Mouse (Mus musculus): Measurements from ENCODE around the gene Abtb2.

Abtb2 gene

DNA sequence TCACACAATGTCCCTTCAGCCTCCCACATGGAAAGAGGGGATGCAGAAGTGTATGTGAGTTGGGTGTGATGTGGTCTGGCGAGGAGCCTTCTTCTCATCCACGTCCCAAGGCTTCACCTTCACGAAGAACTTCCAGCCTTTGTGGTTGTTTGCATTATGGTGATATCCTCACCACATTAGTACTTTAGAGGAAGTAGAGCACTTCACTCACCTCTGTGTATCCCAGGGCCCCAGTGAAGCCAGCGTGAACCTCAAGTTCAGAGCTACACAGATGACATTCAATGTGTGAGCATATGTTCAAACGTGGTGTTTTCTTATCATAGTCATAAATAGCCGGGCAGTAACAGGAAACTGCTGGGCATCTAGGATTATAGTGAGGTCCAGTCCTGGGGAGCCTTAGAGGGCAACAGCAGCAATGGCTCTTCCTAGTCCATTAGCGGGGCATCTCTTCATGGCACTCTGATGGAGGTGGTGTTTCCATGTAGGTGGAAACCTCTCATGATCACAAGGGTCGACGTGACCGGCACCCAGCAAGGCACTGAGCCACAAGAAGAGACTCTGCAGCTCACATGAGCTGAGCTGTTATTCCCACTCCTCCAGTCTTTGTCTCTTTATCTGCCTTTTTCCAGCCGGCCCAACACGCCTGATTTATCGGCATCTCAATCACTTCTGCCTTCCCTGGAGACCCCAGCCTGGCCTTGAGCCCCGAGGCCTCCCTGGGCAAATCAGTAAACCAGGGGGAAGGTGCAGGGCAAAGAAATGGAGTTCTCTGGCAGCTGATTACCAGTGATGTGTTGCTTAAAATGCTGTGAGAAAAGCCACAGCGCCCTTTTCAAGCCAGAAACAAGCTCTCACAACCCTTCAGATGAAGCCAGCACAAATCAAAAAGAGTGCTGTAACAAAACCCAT is 93.8 kb downstream of the Abtb2 start:
- DNase-seq (ENCODE audit: low read depth, low spot score), result no peak

- no peak for DNase-seq (ENCODE audit: low read depth, low spot score)
These were observed 95.6 kb downstream of the Abtb2 start for GRCm38 (mm10) chr2:103661696-103662095.

DNA sequence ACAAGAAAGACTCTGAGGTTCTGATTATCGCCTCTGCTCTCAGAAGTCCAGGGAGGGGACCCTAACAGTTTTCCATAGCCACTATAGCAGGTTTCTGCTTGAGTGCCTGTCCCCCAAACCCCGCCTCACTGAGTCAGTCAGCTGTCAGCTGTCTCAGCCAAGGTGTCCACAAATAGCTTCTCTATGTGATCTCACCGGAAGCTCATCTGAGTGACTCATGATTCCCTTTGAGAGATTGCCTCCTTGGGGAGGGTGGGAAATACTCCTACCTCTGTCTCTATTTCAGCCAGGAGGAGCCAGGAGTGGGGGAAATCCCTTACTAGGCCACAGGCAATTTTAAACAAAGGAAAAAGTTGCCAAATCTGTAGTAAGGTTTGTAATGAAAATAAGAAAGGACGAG is 96.0 kb downstream of the Abtb2 start:
- peak; percentile 85 for DNase-seq (ENCODE audit: low read depth, low spot score)

GRCm38 (mm10) chr2:103664341-103664740 is 98.2 kb downstream of the Abtb2 start:
- no peak for DNase-seq (ENCODE audit: low read depth, low spot score)

DNA sequence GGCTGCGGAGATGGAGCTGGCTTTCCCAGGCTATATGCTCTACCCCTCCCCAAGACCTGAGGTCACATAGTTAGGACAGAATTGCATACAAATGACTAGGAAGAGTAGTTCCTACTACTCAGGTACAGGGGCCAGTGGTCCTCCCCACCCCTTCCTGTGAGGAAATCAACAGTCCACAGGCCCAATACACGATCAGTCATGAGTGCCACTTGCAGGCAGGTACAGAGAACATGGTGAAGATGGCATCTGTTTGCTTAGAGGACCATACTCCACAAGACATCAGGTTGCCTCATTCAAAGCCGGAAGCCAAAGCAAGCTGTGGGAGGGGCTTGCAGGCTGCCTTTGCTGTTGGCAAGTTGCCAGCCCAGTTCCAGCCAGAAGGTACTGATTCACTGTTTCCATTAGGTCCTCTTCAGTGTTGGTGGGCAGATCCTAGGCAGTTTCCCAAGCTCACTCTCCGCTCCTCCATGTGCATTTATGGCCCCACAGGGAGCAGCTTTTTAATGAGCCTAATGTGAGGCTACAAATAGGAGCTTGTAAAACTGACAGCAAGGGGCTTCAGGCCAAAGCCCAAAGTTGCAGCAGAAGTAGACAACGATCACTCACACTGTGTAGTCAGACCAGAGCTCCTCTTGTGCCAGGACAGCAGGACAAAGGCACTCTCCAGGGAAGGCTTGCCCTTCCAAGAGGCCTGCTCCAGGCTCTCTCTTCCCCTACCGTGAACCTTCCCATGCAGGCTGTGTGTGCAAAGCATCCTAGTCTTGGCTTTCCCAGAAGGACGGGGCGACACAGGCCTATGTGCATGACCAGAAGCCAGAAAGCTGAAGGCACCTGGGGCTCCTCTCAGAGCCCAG is 102.1 kb downstream of the Abtb2 start:
- DNase-seq (ENCODE audit: low read depth, low spot score), result peak; percentile 46

DNA sequence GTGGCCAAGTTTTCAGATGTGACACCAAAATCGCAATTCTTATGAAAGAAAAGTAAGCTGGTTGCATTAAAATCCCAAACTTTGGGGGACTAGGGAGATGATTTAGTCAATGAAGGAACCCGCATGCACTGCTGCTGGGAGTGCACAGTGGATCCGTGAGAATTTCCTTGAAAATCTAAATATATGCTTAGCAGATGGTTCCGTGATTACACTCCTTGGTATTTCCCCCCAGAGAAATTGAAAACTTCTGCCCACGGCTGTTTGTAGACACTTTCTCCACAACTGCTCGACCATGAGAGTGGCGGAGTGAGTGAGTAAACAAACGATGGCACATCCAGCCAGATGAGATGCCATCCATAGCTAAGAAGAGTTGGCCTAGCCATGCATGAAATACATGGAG is 102.8 kb downstream of the Abtb2 start:
- DNase-seq (ENCODE audit: low read depth, low spot score), result no peak

- no peak for DNase-seq (ENCODE audit: low read depth, low spot score)
These were observed 103.5 kb downstream of the Abtb2 start for GRCm38 (mm10) chr2:103669561-103669960.

DNA sequence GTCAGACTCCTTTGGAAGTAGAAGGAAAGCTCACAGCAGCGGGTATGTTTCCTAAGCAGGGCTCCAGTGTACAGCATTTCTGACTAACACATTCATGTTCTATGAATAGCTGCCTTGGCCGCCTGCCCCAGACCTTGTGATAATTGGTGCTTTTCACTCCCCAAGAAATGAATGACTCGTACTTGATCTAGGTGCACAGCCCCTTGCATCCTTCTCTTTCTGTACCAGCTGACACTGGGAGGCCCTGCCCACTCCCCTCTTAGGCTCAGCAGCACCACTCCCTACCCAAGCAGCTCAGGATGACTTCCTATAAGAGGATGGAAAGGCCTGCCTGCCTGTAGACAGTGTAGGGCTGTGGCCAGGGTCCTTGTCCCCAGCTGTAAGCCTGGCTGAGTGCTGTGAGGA is 104.2 kb downstream of the Abtb2 start:
- DNase-seq (ENCODE audit: low read depth, low spot score), result peak; percentile 80

DNA sequence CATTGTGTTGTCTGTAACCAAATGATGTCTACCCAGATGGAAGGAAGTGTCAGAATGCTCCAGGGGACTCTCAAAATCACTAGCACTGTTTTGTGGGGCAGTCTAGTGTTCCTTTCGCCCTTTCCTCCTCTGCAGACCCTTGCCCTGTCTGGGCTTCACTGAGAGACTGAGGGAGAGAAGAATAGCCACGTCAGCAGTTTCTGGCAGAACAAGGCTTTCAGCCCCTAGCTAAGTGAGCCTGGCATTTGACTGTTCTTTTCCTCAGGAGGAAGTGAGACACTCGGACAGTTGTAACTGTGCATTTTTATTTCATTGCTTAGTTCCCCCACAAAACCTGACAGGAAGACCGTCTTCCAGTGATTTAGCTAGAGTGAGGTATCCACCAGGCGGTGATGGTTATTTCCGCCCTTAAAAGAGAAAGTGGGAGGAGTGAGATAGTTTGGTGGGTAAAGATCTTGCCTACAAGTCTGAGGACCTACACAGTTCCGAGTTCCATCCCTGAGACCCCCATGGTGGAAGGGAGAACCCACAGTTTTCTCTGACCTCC is 106.5 kb downstream of the Abtb2 start:
- no peak for DNase-seq (ENCODE audit: low read depth, low spot score)

- DNase-seq (ENCODE audit: low read depth, low spot score), result no peak
These were observed 107.5 kb downstream of the Abtb2 start for GRCm38 (mm10) chr2:103673609-103674008.

DNA sequence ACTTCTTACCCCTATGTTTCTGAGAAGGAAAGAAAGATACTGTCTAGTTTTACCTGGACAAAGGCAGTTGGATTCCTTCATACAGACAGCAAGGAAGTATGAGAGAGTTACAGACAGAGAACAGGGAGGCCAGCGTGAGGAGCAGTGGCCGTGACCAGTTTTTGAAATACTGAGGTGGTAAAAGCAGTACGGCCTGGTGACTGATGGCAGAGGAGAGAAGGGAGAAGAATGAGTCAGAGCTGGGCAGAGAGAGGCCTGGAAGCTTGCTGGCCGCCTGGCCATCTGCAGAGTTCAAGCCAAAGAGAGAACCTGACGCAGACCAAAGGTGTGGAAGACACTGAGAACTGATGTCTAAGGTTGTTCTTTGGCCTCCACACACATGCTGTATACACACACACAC is 109.3 kb downstream of the Abtb2 start:
- no peak for DNase-seq (ENCODE audit: low read depth, low spot score)

DNA sequence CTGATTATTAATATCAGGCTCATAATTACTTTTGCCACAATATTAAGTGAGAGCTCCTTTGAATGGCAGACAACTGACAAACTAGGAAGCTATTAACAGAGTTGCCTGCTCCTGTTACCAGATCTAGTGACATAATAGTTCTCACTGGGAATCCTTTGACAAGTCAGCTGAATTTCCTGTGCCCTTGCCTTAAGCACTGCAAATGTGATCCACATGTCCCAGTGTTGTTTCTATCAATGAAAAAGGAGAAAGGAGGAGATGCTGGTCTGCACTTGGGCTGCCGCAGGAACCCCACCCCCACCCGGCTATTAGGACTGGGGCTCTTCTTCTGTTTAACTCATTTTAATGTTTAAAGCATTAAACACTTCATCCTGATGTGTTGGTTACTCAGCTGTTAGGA is 110.7 kb downstream of the Abtb2 start:
- no peak for DNase-seq (ENCODE audit: low read depth, low spot score)

- no peak for DNase-seq (ENCODE audit: low read depth, low spot score)
These were observed 111.7 kb downstream of the Abtb2 start for GRCm38 (mm10) chr2:103677614-103678369.

DNA sequence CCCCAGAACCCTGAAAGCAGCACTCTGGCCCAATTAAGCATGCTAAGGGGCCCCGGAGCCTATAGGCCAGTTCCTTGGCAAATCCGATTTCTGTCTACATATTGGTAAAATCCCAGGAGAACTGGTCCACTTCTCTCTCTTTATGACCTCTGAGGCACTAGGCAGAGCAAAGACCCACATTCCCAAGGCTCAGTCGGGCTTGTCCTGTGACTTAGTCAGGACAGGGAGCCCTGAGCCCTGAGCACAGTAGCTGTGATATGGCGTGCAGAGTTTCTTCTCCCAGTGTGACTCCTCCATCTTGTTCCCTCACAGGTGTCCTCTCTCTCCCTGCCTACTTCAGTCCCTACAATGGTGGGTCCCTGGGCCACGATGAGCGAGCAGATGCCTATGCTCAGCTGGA is 112.3 kb downstream of the Abtb2 start:
- DNase-seq (ENCODE audit: low read depth, low spot score), result no peak

GRCm38 (mm10) chr2:103680364-103681110 is 114.4 kb downstream of the Abtb2 start:
- no peak for DNase-seq (ENCODE audit: low read depth, low spot score)

GRCm38 (mm10) chr2:103681149-103681548 is 115.0 kb downstream of the Abtb2 start:
- no peak for DNase-seq (ENCODE audit: low read depth, low spot score)

DNA sequence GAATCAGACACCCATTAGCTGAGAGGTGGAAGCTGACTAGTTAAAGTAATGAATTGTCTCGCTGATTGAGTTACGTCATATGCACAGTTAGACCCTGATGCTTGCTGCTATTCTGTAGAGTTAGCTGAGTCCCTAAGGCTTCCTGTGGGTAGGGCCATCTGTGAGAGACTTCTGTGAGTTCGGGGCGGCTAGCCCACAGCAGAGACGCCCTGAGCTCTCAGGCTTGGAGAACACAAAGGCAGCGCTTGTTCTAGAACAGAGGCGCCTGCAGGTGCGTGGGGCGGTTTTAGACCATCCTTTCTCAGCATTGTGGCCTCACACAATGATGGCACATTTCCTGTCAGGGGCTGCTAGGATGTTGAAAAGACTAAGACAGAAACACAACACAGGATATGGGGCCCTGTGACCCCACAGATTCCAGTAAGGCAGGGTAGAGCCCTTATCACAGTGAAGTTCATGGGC is 116.2 kb downstream of the Abtb2 start:
- no peak for DNase-seq (ENCODE audit: low read depth, low spot score)

DNA sequence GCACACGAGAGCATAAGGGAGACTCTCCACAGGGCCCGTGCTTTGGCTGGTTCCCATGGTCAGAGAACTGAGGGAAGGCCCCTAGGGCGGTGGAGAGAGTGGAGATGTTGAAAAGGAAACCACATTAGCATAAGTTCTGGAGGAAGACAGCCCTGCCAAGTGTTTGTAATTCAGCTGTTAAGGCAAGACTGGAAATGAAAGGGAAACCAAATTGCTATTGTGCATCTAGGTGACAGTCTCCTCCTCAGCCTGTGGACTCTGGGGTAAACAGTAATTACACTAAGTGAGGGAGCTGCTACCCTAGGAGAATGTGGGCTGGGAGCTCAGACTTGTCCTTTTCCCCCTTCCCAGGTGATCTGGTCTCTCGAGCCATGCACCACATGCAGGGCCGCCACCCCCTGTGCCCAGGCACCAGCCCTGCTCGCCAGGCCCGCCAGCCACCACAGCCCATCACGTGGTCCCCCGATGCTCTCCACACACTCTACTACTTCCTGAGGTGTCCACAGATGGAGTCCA is 116.9 kb downstream of the Abtb2 start:
- no peak for DNase-seq (ENCODE audit: low read depth, low spot score)

DNA sequence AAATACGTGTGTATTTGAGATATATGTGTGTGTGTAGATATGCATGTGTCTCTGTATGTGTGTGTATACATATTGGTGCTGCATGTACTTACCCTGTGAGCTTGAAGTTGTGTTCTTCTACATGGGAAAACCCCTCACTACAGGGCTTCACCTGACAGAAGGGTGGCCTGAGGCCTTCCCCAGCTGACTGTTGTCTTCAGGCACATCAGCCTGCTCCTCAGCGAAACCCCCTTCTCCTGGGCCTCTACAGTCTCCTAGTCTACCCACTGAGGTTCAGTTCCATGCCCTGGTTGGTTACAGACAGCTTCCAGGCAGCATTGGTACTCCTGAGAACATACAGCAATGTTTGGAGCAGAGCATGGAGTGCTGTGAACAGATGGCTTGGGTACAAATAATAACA is 118.3 kb downstream of the Abtb2 start:
- DNase-seq (ENCODE audit: low read depth, low spot score), result no peak

DNA sequence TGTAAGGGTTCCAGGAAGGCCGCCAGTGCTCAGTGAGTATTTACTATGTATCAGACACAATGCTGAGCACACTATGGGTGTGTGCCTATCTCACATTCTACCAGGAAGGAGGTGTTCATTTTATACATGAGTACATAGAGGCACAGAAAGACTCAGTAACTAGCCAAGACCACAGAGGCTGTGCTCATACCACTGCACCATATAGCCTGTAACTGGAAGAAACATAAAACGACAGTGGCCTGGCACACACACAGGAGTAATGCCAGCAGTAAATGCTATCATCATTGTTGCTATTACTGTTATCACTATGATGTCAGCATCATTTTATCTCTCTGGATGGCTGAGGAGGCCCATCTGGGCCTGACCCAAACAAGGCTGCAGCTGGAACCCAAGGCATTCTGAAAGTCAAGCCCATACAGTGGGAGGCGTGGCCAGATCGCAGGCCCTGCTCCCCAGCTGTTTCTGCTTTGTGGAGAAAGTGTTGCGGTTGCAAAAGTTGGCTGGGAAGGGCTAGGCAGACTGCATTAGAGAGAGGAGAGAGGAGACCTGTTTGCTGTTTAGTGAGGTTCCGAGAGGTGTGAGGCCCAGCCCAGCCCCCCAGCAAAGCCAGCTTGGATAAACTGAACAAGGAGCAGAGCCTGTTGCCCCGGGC is 118.9 kb downstream of the Abtb2 start:
- no peak for DNase-seq (ENCODE audit: low read depth, low spot score)

All from skeletal muscle tissue, adult 2 months (tissue).